Mouse (Mus musculus) megakaryocyte progenitor cell, adult 5-6 weeks (primary cell): ENCODE data around the gene Olfr237-ps1. TPM values are rescaled to one million over a fixed set of nuclear protein-coding genes. Genes with fewer than 3 reads are reported as not detected.
"Not testable (repeated sequence)": the region's sequence is repeated elsewhere in the genome, so short reads cannot be mapped to it uniquely, and the experiment has no call there.

Experiments
- ATAC-seq: replicated peaks from 2 replicates; pipeline ENCODE4 v1.8.0; 2016; ENCODE audit warnings: mild to moderate bottlenecking, moderate TSS enrichment, inconsistent platforms; ENCODE audit not compliant: poor library complexity
- total RNA-seq, 2 experiments: library from RNA; stranded (forward) in 1 of 2; stranded (reverse) in 1 of 2; fragments of 157-497, 149-512 nt in 1 of 2; fragments of 200-1000 nt in 1 of 2; gene quantifications; 2 replicates each; pipeline versions ENCODE4 v1.2.3 to v1.2.4; 2015 to 2017

Olfr237-ps1 gene
- total RNA-seq (2015) (not detected in 2 replicates), total RNA-seq (2017) (not detected in 2 replicates)

DNA sequence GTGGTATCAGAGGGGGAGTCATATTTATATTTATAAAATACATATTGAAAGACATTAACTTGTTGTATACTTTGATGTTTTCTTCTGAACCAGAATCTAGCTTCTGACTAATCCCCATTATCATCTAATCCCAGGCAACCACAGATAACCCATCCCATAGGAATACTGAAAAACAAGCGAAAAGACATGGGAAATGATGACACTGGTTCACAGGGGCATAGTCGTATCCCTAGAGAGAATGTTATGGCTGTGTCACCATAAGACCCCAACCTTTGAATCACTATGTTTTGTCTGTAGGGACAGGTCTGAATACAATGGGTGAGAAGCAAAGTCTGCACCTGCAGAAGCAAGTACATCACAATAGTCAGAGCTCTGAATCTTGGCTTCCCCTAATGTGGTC lies at the start of gene Olfr237-ps1:
TSS of gene Olfr237-ps1 (plus strand) at position 301 of the 400 bp plus-strand sequence.
- not testable (repeated sequence) for ATAC-seq

DNA sequence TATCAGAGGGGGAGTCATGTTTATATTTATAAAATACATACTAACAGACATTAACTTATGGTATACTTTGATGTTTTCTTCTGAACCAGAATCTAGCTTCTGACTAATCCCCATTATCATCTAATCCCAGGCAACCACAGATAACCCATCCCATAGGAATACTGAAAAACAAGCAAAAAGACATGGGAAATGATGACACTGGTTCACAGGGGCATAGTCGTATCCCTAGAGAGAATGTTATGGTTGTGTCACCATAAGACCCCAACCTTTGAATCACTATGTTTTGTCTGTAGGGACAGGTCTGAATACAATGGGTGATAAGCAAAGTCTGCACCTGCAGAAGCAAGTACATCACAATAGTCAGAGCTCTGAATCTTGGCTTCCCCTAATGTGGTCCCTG lies 40.3 kb upstream of the Olfr237-ps1 start, which contains the start of gene Olfr441:
TSS of gene Olfr441 (plus strand) at position 301 of the 400 bp plus-strand sequence.
- not testable (repeated sequence) for ATAC-seq

DNA sequence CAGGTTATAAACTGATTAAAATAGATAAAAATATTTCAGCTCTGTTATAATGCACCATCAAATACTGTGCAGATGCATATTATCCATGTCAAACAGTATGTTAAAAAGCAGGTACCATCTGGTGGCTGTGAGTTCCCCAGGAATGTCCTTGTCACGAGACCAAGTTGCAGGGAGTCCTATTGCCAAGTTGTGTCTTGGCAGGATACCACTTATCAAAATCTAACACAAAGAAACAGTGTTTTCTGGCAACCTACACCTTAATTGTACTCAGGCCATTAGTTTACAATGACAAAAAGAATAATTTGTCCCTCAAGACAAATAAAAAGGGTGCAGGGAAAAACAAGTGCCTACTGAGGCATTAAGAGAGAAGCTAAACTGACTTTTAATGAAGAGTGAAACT lies 13.1 kb downstream of the Olfr237-ps1 start:
- ATAC-seq: no peak

DNA sequence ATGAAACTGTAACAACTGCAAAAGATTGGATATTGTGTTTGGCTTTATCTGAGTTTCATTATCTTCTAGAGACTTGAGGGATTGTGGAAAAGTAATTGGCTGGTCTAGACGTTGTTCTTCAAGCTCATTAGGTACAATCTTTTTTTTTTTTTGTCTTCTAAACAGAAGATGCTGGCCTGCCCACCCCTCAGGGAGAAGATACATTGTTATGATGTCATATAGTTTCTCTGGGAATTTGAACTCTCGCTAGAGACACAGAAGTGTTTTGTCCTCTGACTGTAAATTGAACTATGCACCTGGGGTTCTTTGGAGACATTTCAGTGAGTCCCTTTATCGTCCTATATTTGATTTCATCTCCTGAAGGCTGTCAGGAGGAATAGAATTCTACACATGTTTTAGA lies 16.6 kb downstream of the Olfr237-ps1 start, which contains the start of gene Olfr437:
TSS of gene Olfr437 (plus strand) at position 301 of the 400 bp plus-strand sequence.
- no peak for ATAC-seq

DNA sequence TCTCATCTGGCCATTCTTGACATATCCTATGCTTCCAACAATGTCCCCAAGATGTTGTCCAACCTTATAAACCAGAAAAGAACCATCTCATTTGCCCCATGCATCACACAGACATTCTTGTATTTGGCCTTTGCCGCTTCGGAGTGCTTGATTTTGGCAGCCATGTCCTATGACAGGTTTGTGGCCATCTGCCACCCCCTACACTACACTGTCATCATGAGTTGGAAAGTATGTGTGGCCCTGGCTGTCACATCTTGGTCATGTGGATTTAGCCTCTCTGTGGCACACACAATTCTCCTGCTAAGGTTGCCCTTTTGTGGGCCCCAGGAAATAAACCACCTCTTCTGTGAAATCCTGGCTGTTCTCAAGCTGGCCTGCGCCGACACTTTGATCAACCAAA lies 20.9 kb downstream of the Olfr237-ps1 start:
- no peak for ATAC-seq

DNA sequence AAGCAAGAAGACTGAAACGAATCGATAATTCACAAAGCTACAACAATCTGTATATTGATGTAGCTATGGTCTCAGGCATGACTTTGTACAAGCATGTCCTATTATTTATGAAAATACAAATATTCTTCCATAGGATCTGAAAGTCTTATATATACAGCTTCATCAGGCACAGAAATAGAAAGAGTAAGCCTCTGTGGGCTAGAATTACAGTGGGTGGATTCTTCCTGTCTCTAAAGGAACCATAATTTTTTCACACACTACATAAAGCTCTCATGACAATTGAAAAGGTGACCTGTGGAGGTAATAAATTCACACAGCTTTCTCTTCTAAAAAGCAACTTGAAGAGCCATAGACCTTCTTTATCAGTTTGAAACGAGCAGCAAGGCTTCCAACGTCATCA lies 25.5 kb downstream of the Olfr237-ps1 start, which contains the start of gene Olfr13:
TSS of gene Olfr13 (plus strand) at position 301 of the 400 bp plus-strand sequence.
- ATAC-seq: no peak

DNA sequence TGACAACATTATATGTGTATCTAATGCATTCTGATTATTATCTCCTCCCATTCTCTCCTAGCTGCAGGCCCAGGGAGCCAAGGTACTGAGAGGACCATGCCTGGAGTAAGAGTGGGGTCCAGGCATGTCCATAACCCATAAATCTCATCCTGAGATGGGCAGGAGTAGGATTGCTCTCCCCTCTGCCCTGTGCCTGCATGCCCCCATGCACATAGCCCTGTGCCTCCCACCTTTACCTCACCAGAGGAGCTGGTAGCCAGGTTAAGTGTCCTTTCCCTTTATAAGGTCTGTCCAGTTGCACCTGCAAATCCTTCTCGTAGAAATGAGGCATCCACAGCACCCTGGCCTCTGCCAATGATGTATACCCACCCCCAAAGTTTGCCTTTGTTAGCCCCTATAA lies 31.8 kb downstream of the Olfr237-ps1 start:
- ATAC-seq: no peak

DNA sequence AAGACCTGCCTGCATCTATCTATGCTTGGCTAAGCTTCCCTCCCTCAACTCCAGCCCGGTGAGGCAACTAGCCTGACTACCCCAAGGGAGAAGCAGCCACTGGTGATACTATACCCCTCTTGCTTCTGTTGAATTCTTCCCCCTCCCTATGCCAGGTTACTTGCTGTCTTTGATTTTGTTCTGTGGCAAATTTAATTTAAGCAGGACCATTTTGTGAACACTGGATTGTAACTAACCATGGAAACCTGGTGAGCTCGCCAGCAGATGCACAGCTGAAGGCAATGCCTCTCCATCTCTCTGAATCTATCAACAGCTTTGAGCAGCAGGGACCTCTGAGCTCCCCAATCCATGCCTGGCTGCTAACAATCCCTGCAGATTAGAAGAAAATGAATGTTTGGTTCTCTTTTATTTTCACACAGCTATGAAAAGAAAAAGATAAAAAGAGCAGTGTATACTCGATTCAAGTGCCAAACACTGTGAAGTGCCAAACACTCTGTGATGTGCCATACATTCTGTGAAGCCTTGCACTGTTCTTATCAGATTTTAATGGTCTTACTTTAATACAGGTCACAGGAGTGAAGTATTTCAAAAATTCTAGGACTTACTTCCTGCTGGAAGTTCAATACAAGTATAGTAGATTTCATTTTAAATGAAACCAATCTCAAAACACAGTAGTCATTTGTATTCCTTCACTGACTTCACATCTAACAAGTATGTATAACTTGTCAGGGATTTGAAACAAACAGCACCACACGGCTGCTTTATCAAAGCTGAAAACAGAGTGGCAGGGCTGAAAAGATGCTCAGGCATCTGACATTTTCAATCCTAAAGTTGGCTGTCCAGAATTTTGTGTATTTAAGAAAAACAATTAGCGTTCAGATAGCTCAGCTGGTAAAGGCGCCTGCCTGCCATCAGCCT lies 32.5 kb downstream of the Olfr237-ps1 start:
- ATAC-seq: no peak

DNA sequence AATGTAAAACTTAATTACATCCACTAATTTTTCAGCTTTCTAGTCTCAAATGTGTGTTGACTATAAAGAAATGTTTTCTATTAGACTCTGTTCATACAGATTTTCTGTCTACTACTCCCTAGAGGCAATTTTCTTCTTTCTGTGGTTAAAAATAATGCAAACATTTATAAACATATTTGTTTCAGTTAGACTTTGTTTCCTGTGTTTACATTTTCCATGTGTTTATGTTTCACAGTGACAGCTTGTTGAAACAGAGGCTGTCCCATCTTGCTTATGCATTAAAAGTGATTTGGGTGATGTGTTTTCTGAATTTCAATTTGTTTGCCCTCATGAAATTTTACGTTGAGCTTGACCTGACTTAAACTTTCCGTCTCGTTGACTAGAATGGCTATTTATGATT lies 44.6 kb downstream of the Olfr237-ps1 start:
- ATAC-seq: no peak

DNA sequence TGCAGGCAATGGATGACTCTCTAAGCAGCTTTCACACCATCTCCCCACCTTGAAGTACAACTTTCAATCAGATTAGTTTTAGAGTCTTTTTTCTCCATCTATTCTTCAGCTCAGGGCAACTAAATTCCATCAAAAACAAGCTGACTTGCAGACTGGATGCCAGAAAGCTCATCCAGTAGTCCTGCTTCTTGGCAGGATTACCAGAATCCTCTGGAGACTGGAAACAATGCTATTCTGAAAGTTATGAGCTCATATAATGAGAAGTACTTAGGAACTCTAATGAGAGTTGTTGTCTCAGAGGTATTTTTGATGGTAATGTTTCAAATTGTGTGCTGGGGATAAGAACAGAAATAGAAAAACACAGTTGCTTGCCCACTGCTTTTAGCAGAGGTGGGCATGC lies 50.4 kb downstream of the Olfr237-ps1 start, which contains the start of gene Olfr435:
TSS of gene Olfr435 (plus strand) at position 366 of the 400 bp plus-strand sequence.
- ATAC-seq: no peak

DNA sequence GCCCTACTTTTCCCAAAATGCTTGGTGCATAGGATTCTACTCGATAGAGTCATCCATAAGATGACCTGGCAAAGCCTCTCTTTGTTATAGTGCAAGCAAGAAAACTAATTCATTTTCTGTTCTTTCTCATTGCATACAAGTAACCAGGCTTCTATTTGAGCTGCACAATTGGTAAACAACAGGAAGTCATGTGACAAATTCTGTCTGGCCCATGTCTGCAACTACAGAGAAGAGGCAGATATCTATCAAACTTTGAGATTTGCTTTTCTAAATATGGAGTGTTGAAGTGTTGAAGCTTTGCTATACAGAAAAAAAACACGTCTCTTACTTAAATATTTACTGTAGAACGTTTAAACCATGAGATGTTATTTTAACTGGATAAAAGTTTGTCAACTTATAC lies 51.7 kb downstream of the Olfr237-ps1 start:
- no peak for ATAC-seq

DNA sequence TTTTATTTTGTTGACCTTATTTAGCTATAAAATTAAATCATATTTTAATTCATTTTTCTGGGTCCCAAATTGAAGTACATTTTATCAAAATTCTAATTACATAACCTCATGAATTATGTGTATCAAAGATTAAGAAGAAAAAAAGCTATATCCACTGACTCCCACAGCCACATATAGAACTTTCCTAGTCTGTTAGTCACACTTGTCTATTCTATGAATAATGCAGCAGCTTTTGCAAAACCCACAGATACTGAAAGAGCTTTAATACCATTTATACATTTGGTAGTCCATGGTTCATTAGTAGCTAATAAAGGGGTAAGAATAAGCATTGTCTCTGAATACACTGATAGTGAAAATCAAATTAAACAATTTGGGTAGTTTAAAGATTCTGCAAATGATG lies 56.4 kb downstream of the Olfr237-ps1 start:
- ATAC-seq: no peak

DNA sequence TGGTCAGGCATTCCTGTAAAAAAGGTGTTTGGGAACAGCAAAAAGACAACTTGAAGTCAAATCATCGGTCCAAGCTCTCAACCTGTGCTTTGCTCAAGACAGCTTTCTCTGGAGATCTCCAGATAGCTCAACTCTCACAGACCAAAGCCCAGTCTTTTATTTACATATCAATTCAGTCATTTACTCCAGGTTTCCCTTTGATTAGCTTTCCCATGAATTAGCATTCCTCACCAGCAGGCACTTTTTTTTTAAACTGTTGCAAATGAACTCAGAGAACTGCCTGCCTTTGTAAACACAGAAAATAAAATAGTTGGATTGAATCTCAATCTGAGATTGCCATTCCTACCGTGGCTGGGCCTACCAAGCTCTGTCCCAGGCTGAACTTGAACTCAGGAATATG lies 59.0 kb downstream of the Olfr237-ps1 start:
- ATAC-seq: no peak

Other genes with a start within 250 kb of the Olfr237-ps1 start
- gene Olfr447, start 237.7 kb upstream of the Olfr237-ps1 start, total RNA-seq (2015): not detected in 2 replicates
- not detected in 2 replicates for gene Olfr447, start 237.7 kb upstream of the Olfr237-ps1 start, total RNA-seq (2017)
- gene Olfr446, start 225.2 kb upstream of the Olfr237-ps1 start, total RNA-seq (2015): not detected in 2 replicates
- gene Olfr446, start 225.2 kb upstream of the Olfr237-ps1 start, total RNA-seq (2017): not detected in 2 replicates
- gene Olfr444, start 197.5 kb upstream of the Olfr237-ps1 start, total RNA-seq (2015): not detected in 2 replicates
- not detected in 2 replicates for gene Olfr444, start 197.5 kb upstream of the Olfr237-ps1 start, total RNA-seq (2017)
- gene Olfr441, start 40.2 kb upstream of the Olfr237-ps1 start, total RNA-seq (2015): not detected in 2 replicates
- gene Olfr441, start 40.2 kb upstream of the Olfr237-ps1 start, total RNA-seq (2017): not detected in 2 replicates
- not detected in 2 replicates for gene Olfr437, start 16.7 kb downstream of the Olfr237-ps1 start, total RNA-seq (2015)
- gene Olfr437, start 16.7 kb downstream of the Olfr237-ps1 start, total RNA-seq (2017): not detected in 2 replicates
- not detected in 2 replicates for gene Olfr13, start 25.6 kb downstream of the Olfr237-ps1 start, total RNA-seq (2015)
- gene Olfr13, start 25.6 kb downstream of the Olfr237-ps1 start, total RNA-seq (2017): not detected in 2 replicates
- not detected in 2 replicates for gene Olfr435, start 50.6 kb downstream of the Olfr237-ps1 start, total RNA-seq (2015)
- gene Olfr435, start 50.6 kb downstream of the Olfr237-ps1 start, total RNA-seq (2017): not detected in 2 replicates
- not detected in 2 replicates for gene Olfr434, start 66.5 kb downstream of the Olfr237-ps1 start, total RNA-seq (2015)
- not detected in 2 replicates for gene Olfr434, start 66.5 kb downstream of the Olfr237-ps1 start, total RNA-seq (2017)
- not detected in 2 replicates for gene Olfr47, start 85.0 kb downstream of the Olfr237-ps1 start, total RNA-seq (2015)
- gene Olfr47, start 85.0 kb downstream of the Olfr237-ps1 start, total RNA-seq (2017): not detected in 2 replicates
- 1.4 and 1.8 TPM in 2 replicates for gene Arhgef5, start 119.0 kb downstream of the Olfr237-ps1 start, total RNA-seq (2015)
- gene Arhgef5, start 119.0 kb downstream of the Olfr237-ps1 start, total RNA-seq (2017): 1.5 and 2.5 TPM in 2 replicates
- gene Nobox, start 163.0 kb downstream of the Olfr237-ps1 start, total RNA-seq (2015): not detected in 2 replicates
- gene Nobox, start 163.0 kb downstream of the Olfr237-ps1 start, total RNA-seq (2017): not detected in 2 replicates